Mouse (Mus musculus) lung, adult 2 months (tissue): Measurements from ENCODE around the gene Etv4.

ENCODE experiments used
- CTCF ChIP-seq: fragments of 200-500 bp; IDR thresholded peaks from 2 replicates; pipeline ENCODE4 v1.5.1; 2011; ENCODE audit warnings: mild to moderate bottlenecking, low read length, control low read depth; ENCODE audit not compliant: insufficient read depth
- POLR2A ChIP-seq: fragments of 200-500 bp; IDR thresholded peaks from 2 replicates; pipeline ENCODE4 v1.6.1; 2011; ENCODE audit warnings: low read depth, mild to moderate bottlenecking, control low read depth, low read length, borderline replicate concordance; ENCODE audit errors: extremely low read depth

DNA sequence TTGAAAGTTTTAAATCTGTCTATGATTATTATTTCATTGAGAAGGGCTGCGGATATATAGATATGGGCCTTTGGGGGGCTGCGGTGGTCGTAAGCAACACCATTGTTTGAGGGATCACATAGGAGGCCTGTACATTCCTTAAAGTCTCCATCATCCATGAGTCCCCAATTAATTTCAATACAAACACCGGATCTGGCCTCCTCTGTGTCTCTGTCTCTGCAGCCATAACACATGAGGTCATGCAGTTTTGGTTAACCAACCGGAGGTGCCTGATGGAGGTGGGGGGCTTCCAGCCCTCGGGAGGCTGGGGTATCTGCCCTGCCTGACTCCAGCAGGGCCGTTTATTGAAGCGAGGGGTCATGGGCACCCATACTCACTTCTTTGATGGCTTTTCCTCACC is 45.4 kb upstream of the Etv4 start:
- TF ChIP-seq CTCF (no peak), POLR2A (no peak)
